Mouse (Mus musculus): ENCODE measurements around the gene Nuak2. TPM values are rescaled to one million over a fixed set of nuclear protein-coding genes. Genes with fewer than 3 reads are reported as not detected.
"Not testable (repeated sequence)": the region's sequence is repeated elsewhere in the genome, so short reads cannot be mapped to it uniquely, and the experiment has no call there.

Gene Nuak2
- total RNA-seq, 2 experiments from 2014 or later: 0.87 to 1.1 TPM

DNA sequence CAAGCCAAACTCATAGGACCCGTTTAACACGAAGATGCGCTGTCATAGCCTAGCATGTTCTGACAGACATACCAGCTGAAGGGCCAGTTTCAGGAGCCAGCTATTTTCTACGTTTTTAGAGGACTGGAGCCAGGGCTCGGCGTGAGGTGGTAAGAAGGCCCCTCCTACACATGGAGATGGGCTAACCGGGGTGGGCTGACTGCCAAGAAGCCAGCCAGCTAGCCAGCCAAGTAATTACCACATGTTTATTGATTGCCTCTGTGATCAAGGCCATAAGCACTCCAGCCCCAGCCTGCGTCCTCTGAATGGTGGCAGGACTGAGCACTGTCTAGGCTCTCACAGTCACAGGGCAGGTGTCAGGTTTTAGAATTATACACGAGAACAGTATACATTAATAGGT, 10.9 kb downstream of the Nuak2 start:
- no peak for DNase-seq (ENCODE audit: low spot score)

DNA sequence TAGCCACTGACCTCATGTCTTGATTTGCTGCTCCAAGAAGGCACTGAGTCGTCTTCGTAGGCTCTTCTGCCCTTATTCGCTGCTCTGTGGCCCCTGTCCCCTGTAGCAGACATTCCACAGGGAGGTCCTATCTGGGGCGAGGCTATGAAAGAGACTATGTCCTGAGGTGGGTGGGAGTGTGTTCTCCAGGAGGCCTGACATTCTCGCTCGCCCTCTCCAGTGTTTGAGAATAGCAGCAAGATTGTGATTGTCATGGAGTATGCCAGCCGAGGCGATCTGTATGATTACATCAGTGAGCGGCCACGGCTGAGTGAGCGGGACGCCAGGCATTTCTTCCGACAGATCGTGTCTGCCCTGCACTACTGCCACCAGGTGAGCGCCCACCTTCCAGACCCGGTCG, 11.6 kb downstream of the Nuak2 start:
- DNase-seq (ENCODE audit: low spot score): no peak

GRCm38 (mm10) chr1:132328565-132328964, 12.6 kb downstream of the Nuak2 start:
- no peak for DNase-seq (ENCODE audit: low spot score)

DNA sequence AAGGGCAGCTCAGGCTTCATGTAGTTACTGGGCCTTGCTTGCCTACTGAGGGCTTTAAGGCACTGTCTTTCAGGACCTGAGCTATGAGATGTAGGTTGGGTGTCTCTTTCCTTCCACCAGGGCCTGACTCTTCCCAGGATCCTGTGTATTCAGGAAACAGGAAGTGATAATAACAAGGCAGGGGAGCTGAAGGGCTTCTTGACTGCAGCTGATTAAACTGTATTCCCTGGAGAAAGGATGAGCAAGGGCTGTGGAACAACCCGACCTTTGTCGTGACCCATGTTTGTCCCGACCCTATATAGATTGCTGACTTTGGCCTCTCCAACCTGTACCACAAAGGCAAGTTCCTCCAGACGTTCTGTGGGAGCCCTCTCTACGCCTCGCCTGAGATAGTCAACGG, 13.7 kb downstream of the Nuak2 start:
- no peak for DNase-seq (ENCODE audit: low spot score)

DNA sequence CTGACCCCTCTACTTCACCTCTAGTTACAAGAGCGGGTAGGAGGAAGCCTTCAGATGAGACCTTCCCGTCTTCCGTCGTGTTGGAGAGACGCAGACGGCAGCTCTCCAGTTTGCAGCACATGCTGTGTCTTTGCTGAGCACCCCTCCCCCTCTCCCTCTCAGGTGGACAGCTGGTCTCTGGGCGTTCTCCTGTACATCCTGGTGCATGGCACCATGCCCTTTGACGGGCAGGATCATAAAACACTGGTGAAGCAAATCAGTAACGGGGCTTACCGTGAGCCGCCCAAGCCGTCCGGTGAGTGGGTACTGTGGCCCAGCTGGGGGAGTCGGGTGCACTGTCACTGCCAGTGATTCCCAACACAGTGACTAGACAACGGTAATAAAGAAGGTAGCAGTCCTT, 14.5 kb downstream of the Nuak2 start:
- DNase-seq (ENCODE audit: low spot score): no peak

DNA sequence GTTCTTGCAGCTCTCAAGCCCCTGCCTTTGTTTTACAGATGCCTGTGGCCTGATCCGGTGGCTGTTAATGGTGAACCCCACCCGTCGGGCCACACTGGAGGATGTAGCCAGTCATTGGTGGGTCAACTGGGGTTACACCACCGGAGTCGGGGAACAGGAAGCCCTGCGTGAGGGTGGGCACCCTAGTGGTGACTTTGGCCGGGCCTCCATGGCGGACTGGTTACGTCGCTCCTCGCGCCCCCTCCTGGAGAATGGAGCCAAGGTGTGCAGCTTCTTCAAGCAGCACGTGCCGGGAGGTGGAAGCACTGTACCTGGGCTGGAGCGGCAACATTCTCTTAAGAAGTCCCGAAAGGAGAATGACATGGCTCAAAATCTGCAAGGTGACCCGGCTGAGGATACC, 15.4 kb downstream of the Nuak2 start:
- DNase-seq (ENCODE audit: low spot score): no peak

- no peak for DNase-seq (ENCODE audit: low spot score)
Measured at GRCm38 (mm10) chr1:132333201-132333600, 17.3 kb downstream of the Nuak2 start.

- peak; percentile 67 for DNase-seq (ENCODE audit: low spot score)
Measured at GRCm38 (mm10) chr1:132333675-132334141, 17.8 kb downstream of the Nuak2 start.

GRCm38 (mm10) chr1:132334178-132334801, 18.4 kb downstream of the Nuak2 start:
- no peak for DNase-seq (ENCODE audit: low spot score)

DNA sequence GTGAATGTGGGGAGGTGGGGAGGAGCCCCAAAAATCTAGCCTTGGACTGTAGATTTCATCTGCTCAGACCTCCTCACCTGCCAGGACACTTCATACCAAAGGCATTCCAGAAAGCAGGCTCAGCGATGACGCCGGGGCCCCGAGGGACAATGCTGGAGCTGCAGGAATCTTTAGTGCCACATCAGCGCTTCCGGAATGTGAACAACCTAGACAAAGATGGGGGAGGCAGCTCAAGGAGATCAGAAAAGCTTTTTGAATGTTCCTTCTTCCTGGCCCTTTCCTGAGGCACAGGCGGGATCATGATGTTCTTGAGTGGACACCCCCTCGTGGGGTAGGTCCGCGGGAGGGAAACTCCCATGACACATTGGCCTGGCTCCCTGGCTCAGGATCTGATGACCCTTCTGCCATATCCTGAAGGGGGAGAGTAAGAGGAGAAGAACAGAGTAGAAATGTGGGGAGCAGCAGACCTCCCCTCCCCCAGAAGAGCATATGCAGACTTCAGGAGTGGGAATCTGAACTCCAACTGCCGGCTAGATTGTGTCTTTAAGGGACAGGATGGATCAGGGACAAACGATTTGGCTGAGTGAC, 19.5 kb downstream of the Nuak2 start:
- peak; percentile 62 for DNase-seq (ENCODE audit: low spot score)

DNA sequence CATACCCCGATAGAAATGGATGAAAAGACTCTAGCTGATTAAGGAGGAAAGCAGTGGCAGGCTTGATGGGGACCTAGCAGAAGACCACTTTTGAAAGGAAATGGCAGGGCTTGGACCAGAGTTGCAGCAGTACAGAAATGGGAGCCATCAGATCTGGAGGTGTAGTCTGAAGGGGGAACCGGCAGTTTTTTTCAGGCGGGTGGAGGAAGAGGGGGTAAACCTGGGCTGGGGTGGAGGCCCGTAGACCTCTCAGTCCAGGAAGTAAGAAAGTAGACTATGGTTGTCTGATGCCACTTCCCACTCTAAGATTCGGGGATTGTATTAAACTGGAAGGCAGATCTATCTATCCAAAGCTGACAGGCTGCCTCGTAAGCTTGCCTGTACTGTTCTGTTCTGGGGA, 21.0 kb downstream of the Nuak2 start:
- no peak for DNase-seq (ENCODE audit: low spot score)

- no peak for DNase-seq (ENCODE audit: low spot score)
Measured at GRCm38 (mm10) chr1:132338027-132338660, 22.2 kb downstream of the Nuak2 start.

DNA sequence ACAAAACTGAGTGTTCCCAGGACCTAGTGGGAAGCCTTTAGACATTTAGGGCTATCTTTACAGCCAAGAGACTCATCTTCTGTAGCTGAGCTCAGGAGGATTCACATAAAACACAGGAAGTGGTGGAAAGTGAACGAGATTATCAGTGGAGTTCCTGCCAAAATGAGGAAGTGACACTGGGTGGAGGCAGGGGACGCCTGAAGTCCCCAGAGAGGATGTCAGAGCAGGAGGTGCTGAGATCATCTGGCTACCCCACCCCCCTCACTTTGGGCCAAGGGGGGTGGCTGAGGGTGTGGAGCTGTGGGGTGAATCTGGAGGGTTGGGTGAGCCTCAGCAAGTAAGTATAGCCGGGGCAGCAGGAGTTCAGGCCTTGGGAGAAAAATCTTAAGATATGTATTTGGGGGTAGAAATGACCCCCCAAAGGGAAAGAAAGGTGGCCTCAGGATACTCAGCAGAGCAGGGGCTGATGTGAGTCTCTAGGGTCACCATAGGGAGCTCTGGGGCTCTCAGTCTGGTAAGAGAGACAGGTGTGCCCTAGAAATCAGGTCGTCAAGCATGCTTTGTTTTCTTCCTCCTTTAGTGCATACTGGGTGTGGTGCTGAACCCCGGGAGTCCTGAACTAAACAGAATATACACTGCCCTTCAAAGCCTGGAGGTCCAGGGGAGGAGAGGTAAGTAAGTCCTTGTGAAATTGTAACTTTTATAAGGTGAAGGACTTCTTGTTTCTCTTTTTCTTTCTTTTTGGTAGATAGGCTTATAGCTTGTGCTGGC, 26.0 kb downstream of the Nuak2 start:
- peak; percentile 67 for DNase-seq (ENCODE audit: low spot score)

GRCm38 (mm10) chr1:132342518-132342917, 26.6 kb downstream of the Nuak2 start:
- DNase-seq (ENCODE audit: low spot score): no peak

GRCm38 (mm10) chr1:132343191-132343590, 27.3 kb downstream of the Nuak2 start:
- DNase-seq (ENCODE audit: low spot score): no peak

DNA sequence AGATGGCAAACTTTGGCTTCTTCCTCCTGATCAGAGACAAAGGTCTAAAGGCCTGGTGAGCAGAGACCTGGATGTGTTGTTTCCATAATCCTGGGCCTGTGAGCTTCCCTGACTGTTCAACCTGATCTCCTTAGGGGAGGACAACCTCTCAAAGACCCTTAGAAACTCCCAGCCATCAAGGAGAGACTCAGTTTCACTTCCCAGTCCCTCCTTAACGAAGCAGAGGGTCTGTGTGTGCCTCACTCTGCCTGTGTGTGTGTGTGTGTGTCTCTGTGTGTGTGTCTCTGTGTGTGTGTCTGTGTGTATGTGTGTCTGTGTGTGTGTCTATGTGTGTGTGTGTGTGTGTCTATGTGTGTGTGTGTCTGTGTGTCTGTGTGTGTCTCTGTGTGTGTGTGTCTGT, 27.7 kb downstream of the Nuak2 start:
- DNase-seq (ENCODE audit: low spot score): no peak

DNA sequence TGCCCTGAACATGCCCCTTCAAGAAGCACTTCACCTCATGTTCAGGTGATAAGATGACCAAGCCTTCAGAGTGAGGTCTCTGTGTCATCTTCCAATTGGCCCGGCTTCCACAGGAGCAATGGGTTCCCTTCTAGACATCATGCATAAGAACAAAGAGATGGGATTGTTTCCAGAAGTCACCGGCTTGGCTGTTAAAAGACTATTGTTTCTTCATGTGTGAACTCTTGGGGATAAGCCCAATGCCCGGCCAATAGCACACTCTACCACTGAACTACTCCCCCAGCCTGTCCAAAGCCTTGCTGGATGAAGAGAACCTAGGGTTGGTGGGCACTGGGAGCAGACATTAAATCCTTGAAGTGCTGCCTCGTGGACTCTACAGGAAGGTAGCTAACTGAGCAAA, 29.6 kb downstream of the Nuak2 start:
- DNase-seq (ENCODE audit: low spot score): no peak

- DNase-seq (ENCODE audit: low spot score): peak; percentile 73
Measured at GRCm38 (mm10) chr1:132346134-132346851, 30.4 kb downstream of the Nuak2 start.

DNA sequence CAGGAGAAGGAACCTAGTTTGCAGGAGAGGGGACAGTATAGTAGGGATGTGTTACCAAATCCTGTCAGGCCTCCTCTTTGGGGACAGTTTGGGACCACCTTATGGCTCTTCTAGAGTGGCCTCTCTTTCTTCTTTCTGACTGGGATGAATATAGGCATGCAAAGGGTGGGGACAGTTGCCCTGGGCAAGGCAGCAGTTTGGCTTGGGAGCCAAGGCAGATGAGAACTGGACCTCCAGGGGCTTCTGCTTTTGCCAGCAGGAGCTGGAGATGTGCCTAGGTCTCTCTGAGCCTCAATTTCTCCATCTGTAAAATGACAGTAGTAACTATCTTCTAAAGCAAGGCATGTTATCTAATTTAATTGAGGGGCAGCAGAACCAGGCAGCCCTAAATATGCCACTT, 31.0 kb downstream of the Nuak2 start:
- no peak for DNase-seq (ENCODE audit: low spot score)

DNA sequence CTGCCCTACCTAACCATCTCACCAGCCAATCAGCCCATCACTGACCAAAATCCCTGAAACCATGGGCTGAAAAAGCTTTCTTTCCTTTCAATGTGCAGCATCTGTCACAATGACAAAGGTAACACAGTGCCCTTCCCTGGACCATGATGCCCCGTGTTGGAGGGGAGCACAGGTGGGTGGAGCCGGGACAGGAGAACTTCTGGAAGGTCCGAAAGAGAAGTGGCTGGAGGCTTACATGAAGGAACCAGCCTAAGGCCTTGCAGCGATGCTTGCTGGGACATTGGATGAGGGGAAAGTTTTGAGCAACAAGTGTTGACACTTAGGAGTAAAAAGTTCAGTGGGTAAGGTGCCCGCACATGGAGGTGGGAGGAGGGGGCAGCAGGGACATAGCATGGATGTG, 32.5 kb downstream of the Nuak2 start:
- no peak for DNase-seq (ENCODE audit: low spot score)

DNA sequence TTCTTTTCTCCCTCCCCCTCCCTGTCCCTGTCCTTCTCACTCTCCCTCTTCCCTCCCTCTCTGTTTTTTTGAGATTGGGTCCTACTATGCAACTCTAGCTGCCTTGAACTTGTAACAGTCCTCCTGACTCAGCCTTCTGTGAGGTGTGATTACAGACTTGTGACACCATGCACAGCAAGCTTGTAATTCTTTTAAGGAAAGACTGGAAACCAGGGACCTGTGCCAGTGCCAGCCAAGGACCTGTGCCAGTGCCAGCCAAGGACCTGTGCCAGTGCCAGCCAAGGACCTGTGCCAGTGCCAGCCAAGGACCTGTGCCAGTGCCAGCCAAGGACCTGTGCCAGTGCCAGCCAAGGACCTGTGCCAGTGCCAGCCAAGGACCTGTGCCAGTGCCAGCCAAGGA, 33.1 kb downstream of the Nuak2 start:
- not testable (repeated sequence) for DNase-seq (ENCODE audit: low spot score)

- not testable (repeated sequence) for DNase-seq (ENCODE audit: low spot score)
Measured at GRCm38 (mm10) chr1:132349601-132350000, 33.7 kb downstream of the Nuak2 start.

Data from gastrocnemius, adult 18-20 months (tissue).